Mouse (Mus musculus) kidney, adult 2 months (tissue): Measurements from ENCODE around the gene Vash1.

Source experiments
- CTCF ChIP-seq: fragments of 200-500 bp; conservative IDR thresholded peaks from 2 replicates; pipeline ENCODE4 v1.5.1; 2011; ENCODE audit warnings: low read depth, mild to moderate bottlenecking, control low read depth, low read length, moderate library complexity, mixed read lengths; ENCODE audit not compliant: insufficient read depth, insufficient read length
- POLR2A ChIP-seq: fragments of 200-500 bp; IDR thresholded peaks from one replicate; pipeline ENCODE4 v1.6.1; 2011; ENCODE audit warnings: low read depth, low read length, control low read depth

- no peak for TF ChIP-seq CTCF
- TF ChIP-seq POLR2A = no peak
Observed at GRCm38 (mm10) chr12:86648489-86648888, 30.0 kb upstream of the Vash1 start.
